Mouse (Mus musculus) midbrain, embryonic 11.5 days (tissue): ENCODE results near the gene Tfdp1. TPM values are rescaled to one million over a fixed set of nuclear protein-coding genes. Genes with fewer than 3 reads are reported as not detected.

Experiments used
- ATAC-seq: fragments of 200-750 bp; cut with Nextera tagmentation; 2 replicates; pipeline ENCODE4 v1.8.0; 2017; ENCODE audit warnings: moderate TSS enrichment, moderate library complexity; ENCODE audit not compliant: low FRiP score
- DNase-seq: peaks from one replicate; pipeline ENCODE4 v3.0.0; 2015; ENCODE audit warnings: low spot score; ENCODE audit errors: missing footprints
- H3K27ac ChIP-seq: fragments of 300-500 bp; sonication (generic); 2 replicates; pipeline ENCODE4 v1.5.1; 2014; ENCODE audit warnings: low read depth, low read length
- H3K27me3 ChIP-seq: fragments of 300-500 bp; sonication (generic); 2 replicates; pipeline ENCODE4 v1.6.1; 2014; ENCODE audit warnings: mild to moderate bottlenecking, low read length, moderate library complexity, mixed read lengths; ENCODE audit not compliant: control insufficient read depth, insufficient read depth
- H3K36me3 ChIP-seq: fragments of 300-500 bp; sonication (generic); 2 replicates; pipeline ENCODE4 v1.6.1; 2014; ENCODE audit warnings: mild to moderate bottlenecking, low read length, moderate library complexity, mixed read lengths; ENCODE audit not compliant: control insufficient read depth, insufficient read depth
- H3K4me1 ChIP-seq: fragments of 300-500 bp; sonication (generic); 2 replicates; pipeline ENCODE4 v1.6.1; 2014; ENCODE audit warnings: low read length; ENCODE audit not compliant: control insufficient read depth, insufficient read depth
- H3K4me2 ChIP-seq: fragments of 300-500 bp; sonication (generic); 2 replicates; pipeline ENCODE4 v1.6.1; 2014; ENCODE audit warnings: mild to moderate bottlenecking, moderate library complexity
- H3K4me3 ChIP-seq: fragments of 300-500 bp; sonication (generic); 2 replicates; pipeline ENCODE4 v1.5.1; 2014; ENCODE audit warnings: low read depth, low read length
- H3K9ac ChIP-seq: fragments of 300-500 bp; sonication (generic); 2 replicates; pipeline ENCODE4 v1.6.1; 2014; ENCODE audit warnings: low read length
- H3K9me3 ChIP-seq: fragments of 300-500 bp; sonication (generic); 2 replicates; pipeline ENCODE4 v1.6.1; 2016; ENCODE audit warnings: low read length; ENCODE audit not compliant: control insufficient read depth
- WGBS: fragments of 180-500 bp; shearing (Covaris S2); extraction: QIAGEN DNeasy Blood & Tissue Kit; methylation state at CpG from one replicate; pipeline ENCODE4 v1.1.7; 2014; 5-methylcytosine and 5-hydroxymethylcytosine counted together
- polyA plus RNA-seq: library from polyadenylated mRNA; unstranded; fragments of >200 nt; fragmentation: Nextera tagmentation; extraction: Ambion mirVana; gene quantifications from 2 replicates; pipeline ENCODE4 v1.2.1, GENCODE M21; 2014

The Tfdp1 gene
- polyA plus RNA-seq, 1 experiment from 2014 or later, result 215 TPM

- WGBS, result 93% methylated on average over 6 of the region's 6 CpGs
- Histone ChIP-seq H3K9ac (no peak overlapping the region), H3K9me3 (no peaks in the 10 kb centered on the region), H3K4me2 (no peak overlapping the region), H3K36me3 (no peaks in the 10 kb centered on the region), H3K27me3 (no peaks in the 10 kb centered on the region), H3K27ac (no peak overlapping the region), H3K4me1 (no peaks in the 10 kb centered on the region), H3K4me3 (no peak overlapping the region)
- DNase-seq (no peak), ATAC-seq (no peak)
Measured at GRCm38 (mm10) chr8:13420970-13421369, 82.4 kb downstream of the Tfdp1 start.

GRCm38 (mm10) chr8:13427351-13427750, 88.8 kb downstream of the Tfdp1 start:
- ATAC-seq (no peak), DNase-seq (no peak)
- no peak overlapping the region for H3K9ac ChIP-seq
- 84% methylated on average over 6 of the region's 6 CpGs for WGBS
- H3K4me3 ChIP-seq, result no peak overlapping the region
- H3K4me2 ChIP-seq, result no peak overlapping the region
- H3K4me1 ChIP-seq, result no peaks in the 10 kb centered on the region
- H3K36me3 ChIP-seq, result no peaks in the 10 kb centered on the region
- no peaks in the 10 kb centered on the region for H3K9me3 ChIP-seq
- H3K27me3 ChIP-seq, result no peaks in the 10 kb centered on the region
- H3K27ac ChIP-seq, result no peak overlapping the region

Other genes with a start within 250 kb of the Tfdp1 start
- gene Pcid2, start 233.3 kb upstream of the Tfdp1 start, polyA plus RNA-seq, result 51.5 and 58.3 TPM in 2 replicates
- gene Cul4a, start 233.1 kb upstream of the Tfdp1 start, polyA plus RNA-seq, result 89.7 and 90.1 TPM in 2 replicates
- gene Lamp1, start 179.6 kb upstream of the Tfdp1 start, polyA plus RNA-seq, result 274 and 282 TPM in 2 replicates
- gene Grtp1, start 138.1 kb upstream of the Tfdp1 start, polyA plus RNA-seq, result 20.9 and 22.0 TPM in 2 replicates
- gene Adprhl1, start 84.6 kb upstream of the Tfdp1 start, polyA plus RNA-seq, result not detected in 2 replicates
- 31.0 and 33.0 TPM in 2 replicates for gene Dcun1d2, start 50.6 kb upstream of the Tfdp1 start, polyA plus RNA-seq
- gene Tmco3, start 50.6 kb upstream of the Tfdp1 start, polyA plus RNA-seq, result 29.9 and 31.2 TPM in 2 replicates
- 0.14 TPM in 1 of 2 replicates, not detected in the other for gene Atp4b, start 58.1 kb downstream of the Tfdp1 start, polyA plus RNA-seq
- 0.03 and 0.08 TPM in 2 replicates for gene Grk1, start 66.3 kb downstream of the Tfdp1 start, polyA plus RNA-seq
- 0.17 and 0.29 TPM in 2 replicates for gene Tmem255b, start 96.4 kb downstream of the Tfdp1 start, polyA plus RNA-seq
- gene Gas6, start 155.7 kb downstream of the Tfdp1 start, polyA plus RNA-seq, result 7.8 and 8.8 TPM in 2 replicates
- gene 1700029H14Rik, start 223.7 kb downstream of the Tfdp1 start, polyA plus RNA-seq, result not detected in 2 replicates